Mouse (Mus musculus) neutrophil, adult 5-6 weeks (primary cell): ENCODE results near the gene Lrat. TPM values are rescaled to one million over a fixed set of nuclear protein-coding genes. Genes with fewer than 3 reads are reported as not detected.

Experiments used
- ATAC-seq: fragments of 151-379, 151-347 bp; 2 replicates; pipeline ENCODE4 v1.8.0; 2017; ENCODE audit warnings: mild to moderate bottlenecking, moderate TSS enrichment; ENCODE audit not compliant: insufficient number of reproducible peaks, poor library complexity, low FRiP score, severe bottlenecking; ENCODE audit errors: extremely low read depth
- total RNA-seq: library from RNA; stranded (forward); fragments of 200-1000 nt; gene quantifications from 2 replicates; pipeline ENCODE4 v1.2.3, GENCODE M21; 2017

The Lrat gene
- not detected in 2 replicates for total RNA-seq

DNA sequence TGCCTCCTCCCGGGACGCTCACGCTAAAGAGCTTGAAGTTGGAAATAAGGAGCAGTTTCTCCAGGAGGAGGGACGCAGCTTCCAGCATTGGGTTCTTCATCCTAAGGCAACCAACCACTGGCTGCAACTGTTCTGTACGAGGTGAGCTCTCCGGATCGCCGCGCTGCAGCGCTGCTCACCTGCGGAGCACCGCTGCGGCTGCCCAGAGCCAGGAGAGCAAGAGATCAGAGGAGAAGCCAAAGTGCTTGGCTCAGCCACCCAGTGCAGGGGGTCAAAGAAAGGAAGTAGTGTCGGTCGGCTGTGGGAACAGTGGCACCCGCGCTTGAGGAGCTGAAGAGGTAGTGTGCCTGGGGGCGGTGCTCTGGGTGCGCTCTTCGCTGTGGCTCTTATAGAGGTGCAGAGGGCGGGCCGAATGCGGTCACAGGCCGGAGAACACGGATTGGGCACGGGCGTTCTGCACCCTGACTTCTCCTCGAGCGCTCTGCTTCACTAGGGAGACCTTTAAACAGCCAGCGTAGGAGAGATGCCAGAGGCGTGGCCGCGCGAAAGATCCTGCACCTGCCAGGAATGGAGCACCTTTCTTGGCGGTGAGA lies at the start of gene Lrat:
Lrat (minus strand) TSS at position 361 of the 593 bp plus-strand sequence.
- no peak for ATAC-seq

DNA sequence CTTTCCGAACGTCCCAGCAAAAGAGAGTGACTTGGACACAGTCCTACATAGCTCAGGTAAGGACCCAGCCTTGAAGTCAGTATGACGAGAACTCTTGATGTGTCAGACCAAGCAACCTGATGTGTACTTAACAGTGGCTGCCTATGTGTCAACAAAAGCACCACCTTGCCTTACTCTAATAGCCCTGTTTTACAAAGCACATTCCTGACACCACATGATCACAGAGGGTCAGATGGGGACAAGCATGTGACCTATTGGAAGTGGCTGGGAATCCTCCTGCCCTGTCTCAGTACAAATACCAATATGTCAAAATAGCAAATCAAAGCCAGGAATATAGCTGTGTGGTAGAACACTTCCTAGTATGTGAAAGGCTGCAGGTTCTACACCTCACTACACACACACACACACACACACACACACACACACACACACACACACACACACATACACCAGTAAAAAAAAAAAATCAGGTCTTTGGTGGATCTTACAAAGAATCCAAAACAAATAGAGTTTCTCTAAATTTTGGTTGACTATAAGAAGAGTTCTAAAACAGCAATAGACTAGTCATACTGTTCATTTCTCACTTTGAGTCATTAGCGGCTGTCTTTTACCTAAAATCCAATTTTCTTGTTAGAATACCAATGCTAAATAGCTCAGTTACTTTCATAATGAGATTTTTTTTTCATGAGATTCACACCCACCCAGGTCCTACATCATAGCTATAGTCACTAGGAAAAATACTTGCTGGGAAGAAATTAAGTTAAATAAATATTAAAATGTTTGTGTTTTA lies 48.6 kb upstream of the Lrat start:
- no peak for ATAC-seq

DNA sequence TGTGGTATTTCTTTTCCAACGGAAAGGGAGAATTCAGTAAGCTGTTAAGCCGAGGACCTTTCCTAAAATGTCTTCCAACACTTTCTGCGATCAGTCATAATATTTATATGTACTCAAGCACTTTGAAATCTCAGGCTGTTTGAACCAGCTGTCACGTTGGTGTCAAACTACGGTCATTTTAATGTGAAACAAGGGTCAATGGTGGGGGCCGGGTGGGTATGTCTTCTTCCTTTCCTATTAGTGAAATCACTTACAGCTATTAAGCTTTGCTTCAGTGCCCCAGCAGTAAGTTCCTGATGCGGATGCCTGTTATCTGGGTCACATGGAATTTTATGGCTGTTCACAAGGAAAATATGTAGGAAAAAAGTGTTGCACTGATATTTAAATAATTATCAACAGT lies 46.9 kb upstream of the Lrat start:
- ATAC-seq, result no peak

DNA sequence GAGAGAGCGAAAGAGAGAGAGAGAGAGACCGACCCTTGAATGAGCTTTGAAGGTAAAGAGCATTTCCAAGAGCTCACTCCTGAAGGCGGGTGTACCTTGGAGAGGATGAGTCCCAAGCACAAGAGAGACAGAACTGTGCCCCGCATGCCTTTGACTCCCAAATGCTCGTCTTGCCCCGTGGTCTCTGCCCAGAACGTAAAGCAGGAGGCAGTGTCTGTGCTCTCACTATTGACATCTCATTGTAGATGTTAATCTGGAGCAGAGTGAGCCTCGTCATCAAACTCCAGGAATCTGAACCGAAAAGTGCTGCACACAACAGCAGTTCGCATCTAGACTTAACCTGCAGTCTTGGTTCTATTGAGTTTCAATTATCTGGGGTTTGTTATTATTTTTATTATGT lies 46.4 kb upstream of the Lrat start:
- ATAC-seq, result no peak

DNA sequence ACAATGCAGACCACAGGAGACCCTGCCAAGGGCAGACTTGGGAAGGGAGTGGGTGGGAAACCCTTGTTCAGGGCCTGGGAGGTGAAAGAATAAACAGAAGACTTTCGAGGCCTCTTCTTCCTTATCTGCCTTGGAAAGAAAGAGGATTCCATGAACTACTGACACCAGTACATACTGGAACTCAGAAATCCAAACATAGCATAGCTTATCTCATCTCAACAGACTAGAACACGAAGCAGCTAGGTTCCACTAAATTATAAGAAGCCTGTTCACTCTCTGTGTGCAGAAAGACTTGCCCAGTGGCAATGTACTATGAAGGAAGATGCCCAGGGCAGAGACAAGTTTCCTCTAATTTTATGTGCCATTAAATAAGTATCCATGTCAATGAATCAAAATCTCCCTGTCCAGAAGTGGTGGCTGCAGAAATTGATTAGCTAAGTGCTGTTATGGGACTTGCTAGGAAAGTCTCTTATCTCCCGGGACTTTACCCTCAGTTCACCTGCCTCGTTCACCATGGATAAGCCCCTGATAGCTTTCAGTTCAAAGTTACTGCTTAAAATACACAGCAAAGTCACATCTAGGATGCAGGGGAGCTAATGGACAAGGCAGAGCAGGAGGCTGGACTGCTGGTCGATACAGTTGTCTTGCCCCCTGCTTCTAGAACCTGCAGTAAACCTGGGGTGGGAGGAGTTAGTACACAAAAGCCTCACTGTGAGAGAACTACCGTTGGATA lies 42.8 kb upstream of the Lrat start:
- no peak for ATAC-seq

DNA sequence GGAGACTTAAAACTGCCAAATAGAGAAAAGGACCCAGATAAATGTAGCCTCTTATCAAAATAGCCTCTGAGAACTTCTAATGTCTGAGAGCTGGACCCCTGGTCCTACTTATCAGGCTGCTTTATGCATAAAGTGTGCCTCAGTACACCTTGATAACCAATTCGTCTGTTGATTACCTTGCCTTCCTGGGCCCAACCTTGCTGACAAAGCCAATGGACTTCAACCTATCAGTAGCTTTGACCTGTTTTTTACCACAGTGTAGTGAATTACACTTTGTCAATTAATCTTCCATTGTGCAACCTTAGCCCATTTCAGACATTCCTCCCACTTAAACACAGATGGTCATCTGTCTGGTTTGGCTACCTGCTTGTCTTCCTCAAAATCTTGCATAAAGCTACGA lies 24.1 kb upstream of the Lrat start:
- ATAC-seq, result no peak

DNA sequence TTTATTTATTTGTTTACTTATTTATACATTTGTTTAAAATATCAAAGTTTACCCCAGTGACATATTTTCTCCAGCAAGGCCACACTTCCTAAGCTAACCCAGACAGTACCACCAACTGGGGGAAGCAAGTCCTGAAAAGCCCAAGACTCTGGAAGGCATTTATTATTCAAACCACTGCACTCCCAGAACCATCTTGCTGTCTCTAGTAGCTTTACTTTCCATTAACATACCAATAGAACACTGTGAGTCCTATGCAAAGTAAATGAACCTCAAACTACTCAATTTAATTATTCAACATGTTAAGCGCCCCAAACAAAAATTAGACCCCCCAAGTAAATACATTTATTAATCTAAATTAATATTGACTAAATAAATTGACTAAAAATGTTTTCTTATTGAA lies 11.9 kb upstream of the Lrat start:
- ATAC-seq, result no peak

DNA sequence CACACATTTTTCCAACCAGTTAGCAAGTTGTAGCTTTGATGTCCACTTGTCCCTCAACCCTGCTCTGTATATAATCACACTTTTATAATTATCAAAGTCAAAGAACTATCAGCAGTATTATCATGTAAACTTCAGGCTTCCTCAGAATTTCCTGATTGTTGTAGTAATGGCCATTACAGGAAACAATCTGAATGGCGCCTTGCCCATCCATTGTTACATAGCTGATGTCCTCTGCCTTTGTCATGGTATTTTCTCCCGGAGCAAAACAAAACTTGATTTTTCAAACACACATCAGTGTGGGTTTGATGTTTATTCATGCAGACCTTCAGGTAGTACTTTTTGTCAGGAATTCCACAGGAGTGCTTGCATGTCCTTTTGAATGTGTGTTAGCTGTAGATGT lies 4.9 kb upstream of the Lrat start:
- ATAC-seq, result no peak

DNA sequence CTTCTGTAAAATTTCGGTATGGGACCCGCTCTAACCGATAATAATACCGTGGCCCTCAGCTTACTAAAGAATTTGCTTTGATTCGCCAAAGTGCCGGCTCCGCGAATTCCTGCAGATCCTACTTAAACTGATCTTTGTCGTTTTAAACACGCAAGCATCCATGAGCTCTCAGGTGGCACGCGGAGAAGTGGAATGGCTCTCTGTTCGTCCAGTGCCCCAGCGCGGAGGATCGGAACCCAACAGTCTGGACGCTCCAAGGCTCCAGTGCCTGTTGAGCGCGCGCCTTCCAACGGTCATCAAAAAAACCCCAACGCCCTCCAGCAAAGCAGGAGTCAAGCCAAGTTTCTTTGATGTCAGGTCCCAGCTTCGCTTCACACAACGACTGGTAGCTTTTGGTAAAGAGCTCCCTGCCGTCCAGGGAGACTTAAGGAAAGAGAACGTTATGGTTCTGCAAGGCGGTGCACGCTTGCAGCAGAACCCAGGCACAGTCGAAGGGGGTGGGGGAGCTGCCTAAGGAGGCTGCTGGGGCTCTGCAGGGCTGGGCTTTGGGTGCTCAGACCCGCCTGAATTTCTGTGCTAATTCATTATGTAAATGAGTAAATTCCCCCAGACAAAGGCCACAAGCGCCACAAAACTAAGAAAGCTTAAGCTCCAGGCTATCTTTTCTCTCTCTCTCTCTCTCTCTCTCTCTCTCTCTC lies 587 bp upstream of the Lrat start:
- ATAC-seq, result no peak

DNA sequence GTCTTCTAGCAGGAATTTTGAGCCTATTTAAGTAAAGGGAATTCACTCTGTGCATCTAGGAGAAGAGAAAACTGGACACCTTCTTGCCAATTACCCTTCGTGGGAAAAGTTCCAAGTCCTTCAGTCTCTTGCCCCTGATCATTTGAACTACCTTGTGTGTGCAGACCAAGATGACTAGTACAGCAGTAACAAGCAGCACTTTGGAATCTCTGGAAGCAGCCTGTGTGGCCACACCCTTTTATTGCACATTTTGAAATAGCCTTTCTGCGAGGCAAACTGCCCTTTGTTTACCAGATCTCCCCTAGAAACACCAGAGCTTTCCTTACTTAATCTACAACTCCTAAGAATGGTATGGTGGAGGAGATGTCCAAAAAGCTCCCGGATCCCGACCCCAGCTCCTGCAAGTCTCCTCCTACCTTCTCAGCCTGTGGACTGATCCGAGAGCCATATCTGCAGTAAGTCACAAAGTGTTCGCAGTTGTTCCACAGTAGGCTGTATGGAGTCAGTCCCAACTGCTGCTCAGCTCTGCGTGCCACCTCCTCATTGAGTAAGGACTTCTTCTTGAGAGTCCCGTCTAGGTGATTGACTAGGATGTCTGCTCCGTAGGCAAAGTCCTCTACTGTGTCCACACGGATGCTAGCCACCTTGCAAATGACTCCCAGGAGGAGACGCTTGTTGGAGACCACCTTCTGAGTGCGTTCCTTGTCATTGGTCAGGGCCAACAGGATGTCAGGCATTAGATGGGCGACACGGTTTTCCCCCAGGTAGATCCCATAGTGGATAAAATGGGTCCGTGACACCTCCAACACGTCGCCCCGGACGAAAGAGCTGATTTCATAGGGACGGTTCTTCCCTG lies 788 bp downstream of the Lrat start:
- ATAC-seq, result no peak

DNA sequence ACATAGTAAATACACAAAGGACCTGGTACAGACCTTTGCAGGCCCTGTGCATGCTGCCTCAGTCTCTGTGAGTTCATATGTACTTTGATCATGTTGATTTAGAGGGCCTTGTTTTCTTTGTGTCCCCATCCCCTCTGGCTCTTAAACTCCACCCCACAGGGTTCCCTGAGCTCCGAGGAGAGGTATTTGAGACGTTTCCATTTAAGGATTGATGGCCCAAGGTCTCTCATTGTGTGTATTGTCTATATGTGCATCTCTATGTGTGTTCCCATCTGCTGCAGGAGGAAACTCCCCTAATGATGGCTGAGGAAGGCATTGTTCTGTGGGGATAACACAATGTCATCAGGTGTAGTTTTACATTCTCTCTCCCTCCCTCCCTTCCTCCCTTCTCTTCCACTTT lies 14.9 kb downstream of the Lrat start:
- no peak for ATAC-seq

DNA sequence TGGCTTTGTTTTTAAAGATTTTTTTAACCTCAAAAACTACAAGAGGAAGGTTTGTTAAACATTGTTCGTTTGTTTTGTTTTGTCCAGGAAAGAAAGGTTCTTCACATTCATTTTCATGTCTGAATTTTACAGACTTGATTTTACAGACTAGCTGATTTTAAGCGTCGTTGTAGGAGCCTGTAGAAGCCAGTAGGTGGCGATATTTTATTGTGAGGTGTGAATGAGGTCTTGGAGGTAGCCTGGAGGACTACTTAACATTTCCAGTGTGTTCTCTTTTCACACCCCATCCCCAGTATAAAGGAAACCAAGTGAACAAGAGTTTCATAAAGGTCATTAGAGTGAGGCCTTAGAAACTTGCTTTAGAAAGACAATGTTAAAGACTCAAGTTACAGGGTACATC lies 26.5 kb downstream of the Lrat start:
- no peak for ATAC-seq

DNA sequence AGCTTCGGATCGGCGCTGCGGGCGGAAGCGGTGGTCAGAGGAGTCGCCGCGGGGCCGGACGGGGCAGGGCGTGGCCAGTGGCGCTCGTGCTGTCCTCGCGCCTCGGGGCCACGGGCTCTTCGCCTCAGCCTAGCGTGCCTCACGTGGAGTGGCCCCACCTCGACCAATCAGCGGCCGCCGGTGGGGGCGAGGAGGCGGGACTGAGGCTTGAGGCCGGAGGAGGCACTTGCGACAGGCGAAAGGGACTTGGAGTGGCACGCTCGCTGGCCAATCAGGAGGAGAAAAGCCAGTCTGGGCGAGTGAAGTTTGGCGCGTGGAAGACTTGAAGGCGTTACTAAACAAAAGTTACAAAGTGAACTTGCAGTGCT lies 27.4 kb downstream of the Lrat start, which contains the start of gene Rbm46:
Rbm46 (minus strand) TSS at position 112 of the 368 bp plus-strand sequence.
- ATAC-seq, result no peak

DNA sequence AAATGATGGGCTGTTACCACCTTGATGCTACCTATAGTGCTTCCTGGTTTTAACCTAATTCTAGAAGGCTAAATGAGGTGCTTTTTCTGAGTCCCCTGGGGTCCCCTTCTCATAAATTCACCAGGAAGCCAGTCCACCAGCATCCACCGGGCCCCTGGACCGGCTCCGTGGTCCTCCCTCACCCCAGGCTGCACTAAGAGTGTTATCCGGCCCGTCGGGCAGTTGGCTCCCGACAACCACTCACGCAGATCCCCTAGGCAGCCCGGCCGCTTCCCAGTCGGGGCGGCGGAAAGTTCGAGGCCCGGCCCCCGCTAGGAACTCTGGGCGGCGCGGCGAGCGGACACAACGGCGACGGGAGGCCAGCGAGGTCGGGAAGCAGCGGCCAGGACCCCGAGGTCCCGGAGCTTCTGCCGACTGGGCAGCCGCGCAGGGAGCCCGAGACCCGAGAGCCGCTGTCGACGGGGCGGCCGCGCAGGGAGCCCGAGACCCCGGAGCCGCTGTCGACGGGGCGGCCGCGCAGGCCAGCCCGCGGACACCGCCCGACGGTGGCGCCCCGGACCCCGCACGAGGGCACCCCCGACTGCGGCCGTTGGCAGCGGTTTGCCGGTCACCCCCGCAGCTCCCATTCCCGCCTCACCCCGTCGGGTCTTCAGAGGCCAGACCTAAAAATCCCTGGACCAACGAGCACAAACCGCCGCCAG lies 28.0 kb downstream of the Lrat start:
- ATAC-seq, result no peak

DNA sequence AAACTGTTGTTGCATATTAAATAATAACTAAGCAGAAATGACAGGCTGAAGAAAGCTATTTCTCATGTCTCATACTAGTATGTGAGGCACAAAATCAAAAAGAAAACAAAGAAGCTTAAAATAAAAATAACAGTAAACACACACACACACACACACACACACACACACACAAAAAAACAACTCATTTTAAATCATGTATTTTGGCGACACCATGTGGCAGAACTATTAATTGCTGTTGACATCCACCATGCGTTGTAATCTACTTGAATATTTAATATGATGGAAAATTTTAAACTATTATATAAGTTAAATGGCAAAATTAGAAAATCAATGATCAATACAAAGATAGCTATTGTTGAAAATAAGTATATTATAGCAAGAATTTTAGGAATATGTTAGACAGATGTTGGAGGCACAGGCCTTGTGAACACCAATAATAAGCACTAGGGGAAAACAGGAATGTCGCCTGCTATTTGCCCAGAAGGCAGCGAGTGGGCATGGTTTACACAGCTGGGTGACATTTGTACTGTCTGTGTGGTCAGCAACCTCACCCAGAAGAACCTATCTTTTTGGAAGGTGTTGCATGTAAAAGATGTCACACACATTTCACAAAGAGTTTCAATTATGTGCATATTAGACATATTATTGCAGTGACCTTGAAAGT lies 46.2 kb downstream of the Lrat start:
- no peak for ATAC-seq
